Mouse (Mus musculus) small intestine, adult 2 months (tissue): ENCODE results near the gene Bbx.

Source experiments
- CTCF ChIP-seq: fragments of 200-500 bp; IDR thresholded peaks from 2 replicates; pipeline ENCODE4 v1.5.1; 2012; ENCODE audit warnings: low read depth, mild to moderate bottlenecking, control low read depth, inconsistent platforms, low read length, moderate library complexity, mixed read lengths; ENCODE audit not compliant: insufficient replicate concordance, insufficient read length; ENCODE audit errors: extremely low read depth
- POLR2A ChIP-seq: fragments of 200-500 bp; IDR thresholded peaks from 2 replicates; pipeline ENCODE4 v1.6.1; 2012; ENCODE audit warnings: low read depth, mild to moderate bottlenecking, control low read depth, inconsistent platforms, low read length, moderate library complexity

DNA sequence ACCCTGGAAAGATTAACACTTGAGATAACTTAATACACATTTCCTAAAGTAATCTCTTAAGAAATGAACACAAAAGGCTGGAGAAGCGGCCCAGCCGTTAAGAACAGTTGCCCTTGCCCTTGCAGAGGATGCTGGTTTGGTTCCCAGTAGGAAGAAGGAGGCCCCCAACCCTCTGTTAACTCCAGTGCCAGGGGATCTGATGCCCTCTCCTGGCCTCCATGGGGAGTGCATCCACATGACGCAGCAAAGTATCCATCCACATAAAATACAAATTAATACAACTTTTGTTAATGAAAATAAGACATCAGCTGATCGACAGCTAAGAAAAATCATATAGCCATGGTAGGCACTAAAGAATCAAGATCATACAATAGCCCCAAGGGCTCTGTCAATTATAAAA, 33.6 kb downstream of the Bbx start:
- TF ChIP-seq POLR2A (no peak), CTCF (peak; percentile 25; the same call in 1 of the 2 replicates)
